Mouse (Mus musculus): ENCODE results near the gene 1810055G02Rik. TPM values are rescaled to one million over a fixed set of nuclear protein-coding genes. Genes with fewer than 3 reads are reported as not detected.

1810055G02Rik gene
- polyA plus RNA-seq, 1 experiment: 24.8 TPM

DNA sequence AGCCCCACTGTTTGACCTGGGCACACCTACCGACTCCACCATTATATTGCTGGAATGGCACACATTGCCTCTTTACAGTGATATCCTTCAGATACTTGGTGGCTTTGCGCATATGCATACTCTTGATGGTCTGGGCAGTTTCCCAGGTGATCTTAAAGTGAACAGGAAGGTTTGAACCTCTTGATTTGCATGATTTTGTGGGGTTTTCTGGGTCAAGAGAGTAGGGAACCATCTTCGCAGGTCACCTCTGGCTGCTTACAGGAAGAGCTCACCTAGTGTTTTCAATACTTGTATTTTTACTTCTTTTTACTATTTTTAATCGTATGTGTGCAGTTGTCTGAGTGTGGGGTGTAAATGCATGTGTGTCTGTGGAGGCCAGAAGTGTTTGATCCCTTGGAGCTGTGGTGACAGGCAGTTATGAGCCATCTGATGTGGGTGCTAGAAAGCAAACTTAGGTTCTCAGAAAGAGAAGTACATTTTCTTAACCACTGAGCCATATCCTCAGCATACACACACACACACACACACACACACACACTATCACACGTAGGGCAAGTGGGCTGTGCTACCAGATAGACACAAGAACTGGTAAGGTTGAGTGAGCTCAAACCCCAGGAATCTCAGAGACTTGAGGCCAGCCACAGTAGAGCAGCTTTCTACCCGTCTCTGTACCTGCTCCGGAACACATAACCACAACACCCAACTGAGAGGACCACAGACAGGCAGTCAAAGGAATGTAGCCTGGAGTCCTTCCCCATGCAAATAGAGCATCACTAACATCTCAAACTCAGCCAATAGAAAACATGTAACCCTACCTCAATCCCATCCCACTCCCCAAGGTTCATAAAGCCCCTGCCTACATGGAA is 22.9 kb downstream of the 1810055G02Rik start:
- WGBS: 18% methylated on average over 7 of the region's 7 CpGs
- H3K27ac ChIP-seq (ENCODE audit: control insufficient read depth, insufficient read depth, low read length): no peak overlapping the region

DNA sequence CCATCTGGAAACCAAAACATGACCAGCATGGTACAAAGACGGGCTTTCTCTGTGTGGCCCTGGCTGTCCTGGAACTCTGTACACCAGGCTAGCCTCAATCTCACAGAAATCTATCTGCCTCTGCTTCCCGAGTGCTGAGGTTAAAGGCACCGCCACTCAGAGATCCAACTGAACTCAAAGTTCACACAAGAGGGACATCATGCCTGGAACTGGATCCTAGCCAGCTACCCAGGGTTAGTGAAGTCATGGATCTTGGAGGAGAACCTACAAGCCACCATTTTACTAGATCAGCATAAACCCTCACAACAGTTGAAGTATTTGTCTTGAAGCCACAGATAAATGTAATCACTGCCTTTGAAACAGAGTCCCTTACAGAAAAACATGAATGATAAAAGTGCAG is 27.9 kb downstream of the 1810055G02Rik start:
- Histone ChIP-seq H3K27me3 (ENCODE audit: control insufficient read depth, insufficient read depth, low read length) (no peaks in the 10 kb centered on the region), H3K4me3 (ENCODE audit: control insufficient read depth, insufficient read depth, low read length) (no peak overlapping the region), H3K27ac (ENCODE audit: control insufficient read depth, insufficient read depth, low read length) (no peak overlapping the region), H3K36me3 (ENCODE audit: control insufficient read depth, insufficient read depth, low read length) (no peaks in the 10 kb centered on the region), H3K4me1 (replicated peaks; ENCODE audit: control insufficient read depth, insufficient read depth, low read length) (peaks cover 9% of the 10 kb centered on the region)
- TF ChIP-seq POLR2A (IDR thresholded peaks at IDR 0.05; ENCODE audit: control insufficient read depth, extremely low read depth, insufficient read depth, low read length, poor library complexity) (no peak), CTCF (IDR thresholded peaks at IDR 0.05; ENCODE audit: borderline replicate concordance, control insufficient read depth, extremely low read depth, insufficient read depth, low read length, poor library complexity) (no peak)
- 95% methylated on average over 3 of the region's 3 CpGs for WGBS
- no peak for DNase-seq

More for the DNA sequence above, 22.9 kb downstream of the 1810055G02Rik start:
- no peaks in the 10 kb centered on the region for H3K36me3 ChIP-seq (ENCODE audit: control insufficient read depth, insufficient read depth, low read length)
- peaks cover 14% of the 10 kb centered on the region for H3K4me1 ChIP-seq (replicated peaks; ENCODE audit: control insufficient read depth, insufficient read depth, low read length)
- H3K4me3 ChIP-seq (ENCODE audit: control insufficient read depth, insufficient read depth, low read length): no peak overlapping the region
- peak; percentile 29 for DNase-seq
- H3K27me3 ChIP-seq (ENCODE audit: control insufficient read depth, insufficient read depth, low read length): no peaks in the 10 kb centered on the region
- TF ChIP-seq POLR2A (IDR thresholded peaks at IDR 0.05; ENCODE audit: control insufficient read depth, extremely low read depth, insufficient read depth, low read length, poor library complexity) (no peak), CTCF (IDR thresholded peaks at IDR 0.05; ENCODE audit: borderline replicate concordance, control insufficient read depth, extremely low read depth, insufficient read depth, low read length, poor library complexity) (no peak)

DNA sequence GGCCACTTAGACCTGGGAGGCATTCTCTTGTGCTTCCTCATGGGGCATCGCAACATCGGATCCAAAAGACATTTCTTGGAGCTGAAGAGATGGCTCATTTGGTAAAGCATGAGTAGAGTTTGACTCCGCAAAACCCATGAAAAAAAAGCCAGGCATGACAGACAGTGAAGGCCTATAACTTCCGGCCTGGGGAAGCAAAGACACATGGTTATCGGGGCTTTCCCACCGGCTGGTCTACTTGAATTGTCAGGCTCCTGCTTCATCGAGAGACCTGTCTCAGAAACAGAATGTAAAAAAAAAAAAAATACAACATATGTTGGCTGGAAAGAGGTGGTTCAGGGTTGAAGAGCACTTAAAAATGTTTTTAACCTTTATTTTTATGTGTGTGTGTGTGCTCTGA is 31.6 kb downstream of the 1810055G02Rik start:
- H3K27me3 ChIP-seq (ENCODE audit: control insufficient read depth, insufficient read depth, low read length): no peaks in the 10 kb centered on the region
- H3K36me3 ChIP-seq (ENCODE audit: control insufficient read depth, insufficient read depth, low read length): no peaks in the 10 kb centered on the region
- H3K4me3 ChIP-seq (ENCODE audit: control insufficient read depth, insufficient read depth, low read length): no peak overlapping the region
- H3K4me1 ChIP-seq (replicated peaks; ENCODE audit: control insufficient read depth, insufficient read depth, low read length): no peaks in the 10 kb centered on the region
- H3K27ac ChIP-seq (ENCODE audit: control insufficient read depth, insufficient read depth, low read length): no peak overlapping the region
- 97% methylated on average over 7 of the region's 7 CpGs for WGBS
- DNase-seq: no peak
- no peak for TF ChIP-seq CTCF (IDR thresholded peaks at IDR 0.05; ENCODE audit: borderline replicate concordance, control insufficient read depth, extremely low read depth, insufficient read depth, low read length, poor library complexity)
- TF ChIP-seq POLR2A (IDR thresholded peaks at IDR 0.05; ENCODE audit: control insufficient read depth, extremely low read depth, insufficient read depth, low read length, poor library complexity): no peak

DNA sequence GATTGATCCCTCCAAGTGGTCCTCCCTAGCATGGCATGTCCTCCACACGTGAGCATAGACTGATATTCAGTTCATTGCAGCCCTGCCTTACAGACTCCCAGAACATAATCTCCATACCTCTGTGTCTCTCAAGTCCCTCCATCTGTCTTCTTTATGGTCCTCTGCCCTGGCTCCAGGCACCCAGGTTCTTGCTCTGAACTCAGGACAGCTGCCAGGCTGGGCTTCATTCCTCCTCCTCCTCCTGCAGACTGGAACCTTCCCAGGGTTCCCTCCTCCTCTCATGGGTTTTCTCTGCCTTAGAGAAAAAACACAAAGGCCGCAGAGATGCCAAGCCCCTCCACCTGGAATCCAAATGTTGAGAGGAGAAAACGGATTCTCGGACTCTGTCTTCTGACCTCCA is 34.6 kb downstream of the 1810055G02Rik start:
- 93% methylated on average over 4 of the region's 4 CpGs for WGBS
- Histone ChIP-seq H3K4me3 (ENCODE audit: control insufficient read depth, insufficient read depth, low read length) (no peak overlapping the region), H3K4me1 (replicated peaks; ENCODE audit: control insufficient read depth, insufficient read depth, low read length) (no peaks in the 10 kb centered on the region), H3K27me3 (ENCODE audit: control insufficient read depth, insufficient read depth, low read length) (no peaks in the 10 kb centered on the region), H3K36me3 (ENCODE audit: control insufficient read depth, insufficient read depth, low read length) (no peaks in the 10 kb centered on the region), H3K27ac (ENCODE audit: control insufficient read depth, insufficient read depth, low read length) (no peak overlapping the region)
- DNase-seq: no peak
- TF ChIP-seq POLR2A (IDR thresholded peaks at IDR 0.05; ENCODE audit: control insufficient read depth, extremely low read depth, insufficient read depth, low read length, poor library complexity) (no peak), CTCF (IDR thresholded peaks at IDR 0.05; ENCODE audit: borderline replicate concordance, control insufficient read depth, extremely low read depth, insufficient read depth, low read length, poor library complexity) (no peak)

DNA sequence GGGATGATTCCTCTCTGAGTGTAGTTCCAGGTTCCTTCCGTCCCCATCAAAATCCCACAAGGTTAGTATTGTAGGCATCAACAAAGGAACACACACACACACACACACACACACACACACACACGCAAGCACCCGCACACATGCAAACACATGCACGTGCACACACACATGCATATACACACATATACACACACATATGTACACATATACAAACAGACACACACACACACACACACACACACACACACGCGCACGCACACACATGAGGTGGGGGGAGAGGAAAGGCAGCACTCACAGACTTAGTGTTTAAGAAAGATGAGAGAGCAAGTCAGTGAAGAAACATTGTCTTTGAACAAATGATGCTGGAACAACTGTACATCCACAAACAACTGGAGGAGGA is 35.3 kb downstream of the 1810055G02Rik start:
- DNase-seq: no peak
- Histone ChIP-seq H3K27me3 (ENCODE audit: control insufficient read depth, insufficient read depth, low read length) (no peaks in the 10 kb centered on the region), H3K4me1 (replicated peaks; ENCODE audit: control insufficient read depth, insufficient read depth, low read length) (no peaks in the 10 kb centered on the region), H3K27ac (ENCODE audit: control insufficient read depth, insufficient read depth, low read length) (no peak overlapping the region), H3K36me3 (ENCODE audit: control insufficient read depth, insufficient read depth, low read length) (no peaks in the 10 kb centered on the region), H3K4me3 (ENCODE audit: control insufficient read depth, insufficient read depth, low read length) (no peak overlapping the region)
- 89% methylated on average over 7 of the region's 7 CpGs for WGBS
- TF ChIP-seq POLR2A (IDR thresholded peaks at IDR 0.05; ENCODE audit: control insufficient read depth, extremely low read depth, insufficient read depth, low read length, poor library complexity) (no peak), CTCF (IDR thresholded peaks at IDR 0.05; ENCODE audit: borderline replicate concordance, control insufficient read depth, extremely low read depth, insufficient read depth, low read length, poor library complexity) (no peak)

DNA sequence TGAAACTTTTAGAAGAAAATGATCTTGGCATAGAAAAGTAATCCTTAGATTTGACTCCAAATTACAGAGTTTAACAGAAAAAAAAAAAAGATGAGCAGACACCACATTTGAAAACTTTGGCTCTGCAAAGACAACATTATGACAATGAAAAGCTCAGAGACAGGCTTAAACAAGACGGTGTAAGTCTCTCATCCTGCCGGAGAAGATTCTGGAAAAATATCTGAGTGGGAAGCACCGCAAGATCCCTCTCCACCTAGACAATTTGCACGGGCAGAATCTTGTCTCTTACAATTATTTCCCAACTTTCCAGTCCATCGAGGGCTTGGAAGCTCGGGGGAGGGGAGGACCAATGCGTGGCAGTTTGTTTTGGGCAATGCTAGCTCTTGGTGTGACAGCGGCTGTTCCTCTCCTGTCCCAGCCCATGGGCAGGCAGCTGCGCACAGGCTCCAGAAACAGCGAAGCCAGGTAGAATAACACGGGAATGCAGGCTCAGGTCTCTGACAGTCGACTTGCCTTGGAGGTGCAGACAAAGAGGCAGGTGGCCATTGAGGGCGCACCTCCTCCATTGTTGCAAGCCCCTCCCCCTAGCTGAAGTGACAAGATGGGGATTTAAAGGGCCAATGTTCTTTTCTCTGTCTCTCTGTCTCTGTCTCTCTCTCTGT is 35.9 kb downstream of the 1810055G02Rik start:
- H3K4me1 ChIP-seq (replicated peaks; ENCODE audit: control insufficient read depth, insufficient read depth, low read length): no peaks in the 10 kb centered on the region
- peak overlapping the region; percentile 16; the same call in 1 of the 2 replicates for H3K27ac ChIP-seq (ENCODE audit: control insufficient read depth, insufficient read depth, low read length)
- 13% methylated on average over 13 of the region's 13 CpGs for WGBS
- H3K27me3 ChIP-seq (ENCODE audit: control insufficient read depth, insufficient read depth, low read length): no peaks in the 10 kb centered on the region
- H3K36me3 ChIP-seq (ENCODE audit: control insufficient read depth, insufficient read depth, low read length): no peaks in the 10 kb centered on the region
- DNase-seq: peak; percentile 71
- TF ChIP-seq CTCF (IDR thresholded peaks at IDR 0.05; ENCODE audit: borderline replicate concordance, control insufficient read depth, extremely low read depth, insufficient read depth, low read length, poor library complexity) (no peak), POLR2A (IDR thresholded peaks at IDR 0.05; ENCODE audit: control insufficient read depth, extremely low read depth, insufficient read depth, low read length, poor library complexity) (peak; percentile 49; the same call in 1 of the 2 replicates)
- H3K4me3 ChIP-seq (ENCODE audit: control insufficient read depth, insufficient read depth, low read length): peak overlapping the region; percentile 61

All from thymus, adult 2 months (tissue).